Mouse (Mus musculus) kidney, adult 2 months (tissue): ENCODE measurements around the gene Usp53.

ENCODE experiments used
- CTCF ChIP-seq: fragments of 200-500 bp; conservative IDR thresholded peaks from 2 replicates; pipeline ENCODE4 v1.5.1; 2011; ENCODE audit warnings: low read depth, mild to moderate bottlenecking, control low read depth, low read length, moderate library complexity, mixed read lengths; ENCODE audit not compliant: insufficient read depth, insufficient read length
- POLR2A ChIP-seq: fragments of 200-500 bp; IDR thresholded peaks from one replicate; pipeline ENCODE4 v1.6.1; 2011; ENCODE audit warnings: low read depth, low read length, control low read depth

- no peak for TF ChIP-seq POLR2A
- TF ChIP-seq CTCF: no peak
Observed at GRCm38 (mm10) chr3:122943387-122943890, 40.9 kb downstream of the Usp53 start.
